Mouse (Mus musculus): ENCODE measurements around the gene L3mbtl2. TPM values are rescaled to one million over a fixed set of nuclear protein-coding genes. Genes with fewer than 3 reads are reported as not detected.

L3mbtl2 gene
- polyA plus RNA-seq (2014; fragmentation: Illumina TruSeq; extraction: RNeasy Lipid Tissue Mini Kit (QIAGEN cat#74804); ENCODE audit: low read depth, low replicate concordance) = 2.3 TPM

DNA sequence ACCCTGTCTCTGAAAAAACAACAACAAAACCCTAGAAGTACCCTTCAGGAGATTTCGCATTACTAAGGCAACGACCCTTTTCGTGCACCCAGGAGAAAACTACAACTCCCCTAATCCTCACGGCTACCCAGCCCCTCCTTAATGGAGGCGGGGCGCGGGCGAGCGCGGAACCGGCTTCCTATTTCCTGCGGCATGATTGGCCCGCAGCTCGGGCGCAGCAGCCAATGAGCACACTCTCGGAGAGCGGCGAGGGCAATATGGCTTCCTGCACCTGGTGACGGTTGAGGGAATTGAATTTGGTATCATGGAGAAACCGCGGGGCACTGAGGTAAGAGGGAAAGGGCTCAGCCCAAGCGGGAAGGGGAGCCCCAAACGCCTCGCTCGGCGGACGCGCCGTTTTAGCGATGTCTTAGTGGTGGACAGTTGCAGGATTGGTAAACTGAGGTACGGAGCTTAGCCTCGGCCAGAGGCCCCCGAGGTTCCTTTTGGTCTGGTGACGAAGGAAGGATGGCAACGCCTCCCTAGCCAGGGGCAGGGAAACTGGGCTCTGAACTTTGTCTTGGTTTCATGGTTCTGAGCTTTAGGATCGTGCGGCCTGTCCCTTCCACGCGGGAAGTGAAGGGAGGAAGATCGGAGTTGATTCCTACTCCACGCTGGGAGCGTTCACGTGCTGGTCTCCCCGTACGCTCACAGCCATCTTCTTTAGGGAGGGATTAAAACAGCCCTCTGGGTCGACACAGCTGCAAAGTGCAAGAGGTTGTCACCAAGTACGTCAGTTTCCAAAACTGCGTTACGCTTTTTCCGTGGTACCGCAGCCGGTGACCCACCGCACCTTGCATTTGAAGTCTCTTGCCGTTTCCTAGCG lies at the start of gene L3mbtl2:
Gene L3mbtl2, plus strand, starts transcription at position 193 of the 865 bp plus-strand sequence.

DNA sequence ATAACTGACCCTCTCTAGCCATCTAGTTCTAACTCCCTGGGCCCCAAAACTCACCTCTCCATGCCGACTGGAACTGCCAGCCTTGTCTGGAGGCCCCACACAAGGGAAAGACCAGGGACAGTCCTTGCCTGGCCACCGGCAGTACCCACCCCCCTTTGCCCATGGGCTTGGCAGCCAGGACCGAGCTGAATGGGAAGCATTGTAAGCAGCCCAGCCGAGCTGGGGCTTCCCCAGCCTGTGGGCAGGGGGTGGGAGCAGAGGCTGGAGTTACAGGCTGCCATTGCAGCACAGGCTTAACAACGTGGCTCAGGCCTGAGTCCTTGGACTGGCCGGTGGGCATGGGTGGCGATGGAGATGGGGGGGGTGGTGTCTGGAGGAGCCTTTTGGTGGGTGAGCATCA lies 33.5 kb downstream of the L3mbtl2 start, which contains the start of gene Chadl:
Gene Chadl, minus strand, starts transcription at position 113 of the 400 bp plus-strand sequence.

Other genes with a start within 250 kb of the L3mbtl2 start
- 88.9 TPM for gene Rbx1, start 197.6 kb upstream of the L3mbtl2 start, polyA plus RNA-seq (2014; fragmentation: Illumina TruSeq; extraction: RNeasy Lipid Tissue Mini Kit (QIAGEN cat#74804); ENCODE audit: low read depth, low replicate concordance)
- gene Ep300, start 78.5 kb upstream of the L3mbtl2 start, polyA plus RNA-seq (2014; fragmentation: Illumina TruSeq; extraction: RNeasy Lipid Tissue Mini Kit (QIAGEN cat#74804); ENCODE audit: low read depth, low replicate concordance) = 82.4 TPM
- gene Chadl, start 33.4 kb downstream of the L3mbtl2 start, polyA plus RNA-seq (2014; fragmentation: Illumina TruSeq; extraction: RNeasy Lipid Tissue Mini Kit (QIAGEN cat#74804); ENCODE audit: low read depth, low replicate concordance) = not detected
- gene Zc3h7b, start 81.2 kb downstream of the L3mbtl2 start, polyA plus RNA-seq (2014; fragmentation: Illumina TruSeq; extraction: RNeasy Lipid Tissue Mini Kit (QIAGEN cat#74804); ENCODE audit: low read depth, low replicate concordance) = 7.0 TPM
- 5.6 TPM for gene Rangap1, start 81.6 kb downstream of the L3mbtl2 start, polyA plus RNA-seq (2014; fragmentation: Illumina TruSeq; extraction: RNeasy Lipid Tissue Mini Kit (QIAGEN cat#74804); ENCODE audit: low read depth, low replicate concordance)
- gene Tef, start 138.5 kb downstream of the L3mbtl2 start, polyA plus RNA-seq (2014; fragmentation: Illumina TruSeq; extraction: RNeasy Lipid Tissue Mini Kit (QIAGEN cat#74804); ENCODE audit: low read depth, low replicate concordance) = 21.2 TPM
- 8.8 TPM for gene Tob2, start 194.9 kb downstream of the L3mbtl2 start, polyA plus RNA-seq (2014; fragmentation: Illumina TruSeq; extraction: RNeasy Lipid Tissue Mini Kit (QIAGEN cat#74804); ENCODE audit: low read depth, low replicate concordance)
- 18.2 TPM for gene Phf5a, start 208.0 kb downstream of the L3mbtl2 start, polyA plus RNA-seq (2014; fragmentation: Illumina TruSeq; extraction: RNeasy Lipid Tissue Mini Kit (QIAGEN cat#74804); ENCODE audit: low read depth, low replicate concordance)
- gene Aco2, start 208.4 kb downstream of the L3mbtl2 start, polyA plus RNA-seq (2014; fragmentation: Illumina TruSeq; extraction: RNeasy Lipid Tissue Mini Kit (QIAGEN cat#74804); ENCODE audit: low read depth, low replicate concordance) = 87.4 TPM

Measured in sigmoid colon, adult 10 weeks (tissue).